Mouse (Mus musculus) A20 (cell line): ENCODE measurements around the gene St3gal2.

Experiments
- DNase-seq: peaks from one replicate; pipeline ENCODE4 v3.0.0-alpha.2; 2011; ENCODE audit warnings: low read depth, low spot score

The St3gal2 gene

GRCm38 (mm10) chr8:110919341-110920031, at the start of gene St3gal2:
TSS of gene St3gal2 (plus strand) at chr8:110919922.
- peak; percentile 95 for DNase-seq

GRCm38 (mm10) chr8:110870501-110870900, 49.2 kb upstream of the St3gal2 start:
- DNase-seq, result no peak

GRCm38 (mm10) chr8:110877862-110878261, 41.9 kb upstream of the St3gal2 start:
- DNase-seq, result no peak

- DNase-seq, result no peak
Measured at GRCm38 (mm10) chr8:110881741-110882310, 37.9 kb upstream of the St3gal2 start.

GRCm38 (mm10) chr8:110883824-110884223, 35.9 kb upstream of the St3gal2 start:
- no peak for DNase-seq

- DNase-seq, result no peak
Measured at GRCm38 (mm10) chr8:110886634-110887033, 33.1 kb upstream of the St3gal2 start.

- no peak for DNase-seq
Measured at GRCm38 (mm10) chr8:110887551-110887950, 32.2 kb upstream of the St3gal2 start.

- no peak for DNase-seq
Measured at GRCm38 (mm10) chr8:110888441-110888840, 31.3 kb upstream of the St3gal2 start.

GRCm38 (mm10) chr8:110888860-110889259, 30.9 kb upstream of the St3gal2 start:
- no peak for DNase-seq

- no peak for DNase-seq
Measured at GRCm38 (mm10) chr8:110889904-110890470, 29.7 kb upstream of the St3gal2 start.

GRCm38 (mm10) chr8:110892040-110892439, 27.7 kb upstream of the St3gal2 start:
- no peak for DNase-seq

- DNase-seq, result no peak
Measured at GRCm38 (mm10) chr8:110892913-110893312, 26.8 kb upstream of the St3gal2 start.

- DNase-seq, result no peak
Measured at GRCm38 (mm10) chr8:110894851-110895250, 24.9 kb upstream of the St3gal2 start.

- no peak for DNase-seq
Measured at GRCm38 (mm10) chr8:110895254-110895653, 24.5 kb upstream of the St3gal2 start.

- DNase-seq, result no peak
Measured at GRCm38 (mm10) chr8:110895812-110896211, 23.9 kb upstream of the St3gal2 start.

GRCm38 (mm10) chr8:110897495-110897894, 22.2 kb upstream of the St3gal2 start:
- no peak for DNase-seq

- no peak for DNase-seq
Measured at GRCm38 (mm10) chr8:110901056-110901455, 18.7 kb upstream of the St3gal2 start.

GRCm38 (mm10) chr8:110901839-110902578, 17.7 kb upstream of the St3gal2 start, which contains the start of gene Fuk:
TSS of gene Fuk (minus strand) at chr8:110902488.
- DNase-seq, result peak; percentile 89

- DNase-seq, result no peak
Measured at GRCm38 (mm10) chr8:110902579-110902965, 17.1 kb upstream of the St3gal2 start.

- DNase-seq, result no peak
Measured at GRCm38 (mm10) chr8:110905404-110905803, 14.3 kb upstream of the St3gal2 start.

- no peak for DNase-seq
Measured at GRCm38 (mm10) chr8:110906682-110907081, 13.0 kb upstream of the St3gal2 start.

- DNase-seq, result peak; percentile 33
Measured at GRCm38 (mm10) chr8:110909850-110910249, 9.9 kb upstream of the St3gal2 start.
